Mouse (Mus musculus) ZHBTc4 (cell line): ENCODE results near the gene Dnaaf2.
A peak's percentile ranks its signal among the peaks of the same experiment; 100 is the strongest.
"Not testable (repeated sequence)": the region's sequence is repeated elsewhere in the genome, so short reads cannot be mapped to it uniquely, and the experiment has no call there.

Experiments
- DNase-seq: peaks from one replicate; pipeline ENCODE4 v3.0.0-alpha.2; 2011; ENCODE audit warnings: low read depth, low spot score

Gene Dnaaf2

DNA sequence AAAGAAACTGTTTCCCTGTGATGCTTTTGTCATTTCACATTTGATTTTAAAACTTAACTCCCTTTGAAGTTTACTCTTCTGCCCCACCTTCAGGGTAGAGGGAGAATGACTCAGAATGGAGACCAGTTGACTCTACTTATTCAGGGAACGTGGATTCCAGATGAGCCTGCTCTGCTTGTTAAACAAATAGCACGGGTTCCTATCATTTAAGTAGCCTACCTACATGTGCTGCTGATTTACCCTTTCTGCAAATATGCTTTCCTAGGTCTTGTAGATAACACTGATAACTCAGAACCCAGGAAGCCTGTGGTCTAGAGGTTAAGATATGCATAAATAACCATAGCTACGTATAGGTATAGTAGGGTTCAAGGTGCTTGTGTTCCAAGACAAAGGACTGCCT, 33.3 kb downstream of the Dnaaf2 start:
- DNase-seq, result peak; percentile 73

DNA sequence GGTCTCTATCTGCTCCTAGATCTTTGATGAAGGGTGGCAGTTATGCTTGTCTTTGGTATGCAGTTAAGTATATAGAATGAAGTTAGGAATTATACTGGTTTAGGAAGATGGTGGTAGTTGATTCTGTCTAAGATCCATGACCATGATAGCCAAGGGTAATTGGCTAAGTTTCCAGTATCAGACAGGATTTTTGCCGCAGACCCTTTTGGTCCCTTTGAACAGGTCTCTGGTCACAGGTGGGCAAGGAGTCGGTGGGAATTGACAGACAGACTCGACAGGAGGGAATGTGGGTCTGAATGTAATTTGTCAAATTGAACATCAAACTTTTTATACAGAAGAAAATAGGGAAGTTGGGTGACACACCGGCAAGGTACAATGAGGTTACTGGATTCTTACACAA, 34.6 kb downstream of the Dnaaf2 start:
- DNase-seq, result not testable (repeated sequence)

DNA sequence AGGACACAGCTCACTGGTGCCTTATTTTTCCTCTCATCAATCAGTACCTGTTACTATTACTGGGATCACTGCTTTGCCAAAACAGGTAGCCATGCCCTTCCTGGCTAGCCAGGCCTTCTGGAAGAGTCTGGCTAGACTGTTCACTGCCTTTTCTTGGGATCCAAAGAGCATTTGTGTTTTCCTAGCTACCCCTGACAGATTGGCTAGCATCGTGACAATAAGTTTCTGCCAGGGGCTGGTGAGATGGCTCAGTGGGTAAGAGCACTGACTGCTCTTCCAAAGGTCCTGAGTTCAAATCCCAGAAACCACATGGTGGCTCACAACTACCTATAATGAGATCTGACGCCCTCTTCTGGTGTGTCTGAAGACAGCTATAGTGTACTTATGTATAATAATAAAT, 37.6 kb downstream of the Dnaaf2 start:
- DNase-seq, result not testable (repeated sequence)

DNA sequence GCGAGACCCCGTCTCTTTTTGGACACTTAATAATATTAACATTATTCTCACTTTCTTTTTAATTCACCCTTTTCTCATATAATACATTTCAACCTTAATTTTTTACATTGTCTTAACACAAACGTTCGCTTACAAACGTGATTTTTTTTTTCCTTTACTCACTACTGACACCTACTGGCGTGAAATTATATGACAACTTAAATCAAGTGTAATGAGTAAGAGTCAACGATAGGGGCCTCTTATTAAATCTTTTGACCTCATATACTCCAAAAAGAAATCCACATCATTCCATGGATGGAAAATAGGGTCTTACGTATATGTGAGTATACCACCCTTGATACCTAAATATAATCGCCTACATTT, 38.7 kb downstream of the Dnaaf2 start:
- DNase-seq, result peak; percentile 84

DNA sequence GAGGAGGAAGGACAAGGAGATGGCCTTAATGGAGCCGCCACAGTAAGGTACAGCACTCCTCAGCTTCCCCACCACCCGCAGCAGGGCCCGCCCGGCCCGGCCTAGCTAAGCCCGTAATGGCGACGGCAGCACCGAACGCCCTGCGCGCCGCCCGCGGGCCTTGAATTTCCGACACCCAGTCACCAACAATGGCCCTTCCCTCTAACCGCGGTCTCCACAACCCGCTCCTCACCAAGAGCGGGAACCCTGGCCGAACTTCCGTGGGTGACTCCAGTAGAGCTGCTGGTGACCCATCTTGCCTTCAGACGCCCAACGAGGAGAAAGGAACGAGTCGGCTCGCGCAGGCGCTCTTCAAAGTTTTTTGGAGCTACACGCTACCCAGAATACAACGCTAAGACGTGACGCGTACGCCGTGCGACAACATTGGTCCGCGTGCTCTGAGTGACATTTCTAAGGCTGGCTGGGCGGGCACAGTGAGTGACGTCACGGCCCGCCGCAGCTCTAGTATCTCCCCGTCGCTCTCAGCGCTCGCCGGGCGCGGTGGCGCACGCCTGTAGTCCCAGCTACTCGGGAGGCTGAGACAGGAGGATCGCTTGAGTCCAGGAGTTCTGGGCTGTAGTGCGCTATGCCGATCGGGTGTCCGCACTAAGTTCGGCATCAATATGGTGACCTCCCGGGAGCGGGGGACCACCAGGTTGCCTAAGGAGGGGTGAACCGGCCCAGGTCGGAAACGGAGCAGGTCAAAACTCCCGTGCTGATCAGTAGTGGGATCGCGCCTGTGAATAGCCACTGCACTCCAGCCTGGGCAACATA, 39.3 kb downstream of the Dnaaf2 start, which contains the start of gene Rps29:
TSS of gene Rps29 (minus strand) at position 422 of the 813 bp plus-strand sequence.
- peak; percentile 100 for DNase-seq

DNA sequence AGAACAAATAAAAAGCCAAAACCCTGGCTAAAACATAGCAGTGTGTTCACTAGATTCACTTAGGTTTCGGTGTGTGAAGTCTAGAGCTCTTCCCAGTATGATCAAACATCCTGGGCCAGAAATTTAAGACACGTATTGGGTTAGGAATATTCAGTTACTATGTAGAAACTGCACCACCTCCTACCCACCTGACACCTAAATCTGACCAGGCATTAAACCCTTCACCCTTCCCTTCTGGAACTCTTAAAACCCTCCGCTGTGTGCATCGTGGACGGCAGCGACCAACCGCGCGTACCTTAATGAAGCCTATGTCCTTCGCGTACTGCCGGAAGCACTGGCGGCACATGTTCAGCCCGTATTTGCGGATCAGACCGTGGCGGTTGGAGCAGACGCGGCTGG, 39.9 kb downstream of the Dnaaf2 start:
- DNase-seq, result peak; percentile 31

DNA sequence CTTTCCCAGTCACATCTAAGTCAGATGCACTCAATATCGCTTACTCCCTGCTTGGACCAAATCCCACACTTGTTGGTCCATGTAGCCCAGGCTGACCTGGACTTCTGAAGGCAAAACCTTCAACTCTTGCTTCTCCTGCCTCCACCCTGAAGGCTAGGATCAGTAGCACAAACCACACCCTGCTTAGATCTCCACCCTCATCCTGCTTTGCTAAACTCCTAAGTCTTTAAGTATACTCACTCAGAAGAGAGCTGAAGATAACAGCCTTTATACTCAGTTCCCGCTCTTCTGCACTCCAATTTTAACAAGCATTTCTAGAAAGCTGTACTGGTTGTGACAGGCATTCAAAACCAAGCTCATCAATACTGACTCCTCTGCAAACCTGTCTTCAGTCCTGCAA, 41.1 kb downstream of the Dnaaf2 start:
- peak; percentile 51 for DNase-seq

DNA sequence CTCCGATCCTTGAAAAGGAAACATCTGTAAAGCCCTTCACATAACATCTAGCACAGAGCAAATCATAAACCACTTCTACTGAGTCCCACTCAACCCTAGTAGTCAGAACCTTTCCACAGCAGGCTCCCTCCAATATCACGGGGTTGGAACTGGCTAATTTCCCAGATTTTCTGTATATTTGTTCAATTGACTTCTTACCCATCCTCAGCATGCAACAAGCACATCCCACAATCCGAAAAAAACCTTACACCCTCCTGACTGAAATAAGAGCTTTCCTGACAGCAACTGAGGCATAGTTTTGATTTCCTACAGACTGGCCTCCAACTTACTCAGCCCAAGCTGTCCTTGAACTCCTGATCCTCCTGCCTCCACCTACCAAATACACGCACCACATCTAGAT, 41.8 kb downstream of the Dnaaf2 start:
- DNase-seq, result peak; percentile 24

DNA sequence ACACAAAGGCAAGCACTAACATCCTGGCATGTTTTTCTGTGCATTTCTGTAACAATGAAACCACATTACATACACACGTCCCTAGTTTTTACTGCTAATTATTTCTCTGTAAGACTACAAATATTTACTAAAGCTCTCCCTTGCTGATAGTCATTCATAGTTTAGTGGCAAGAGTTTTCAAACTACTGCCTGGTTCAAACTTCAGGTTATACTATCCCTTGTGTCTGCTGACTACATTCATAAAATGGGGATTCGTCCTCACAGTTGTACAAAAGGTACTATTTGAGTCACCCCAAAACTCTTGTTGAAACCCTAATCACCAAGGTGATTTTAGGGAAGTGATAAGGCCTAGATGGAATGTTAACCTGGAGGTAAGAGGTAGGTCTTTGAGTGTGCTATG, 42.3 kb downstream of the Dnaaf2 start:
- no peak for DNase-seq

DNA sequence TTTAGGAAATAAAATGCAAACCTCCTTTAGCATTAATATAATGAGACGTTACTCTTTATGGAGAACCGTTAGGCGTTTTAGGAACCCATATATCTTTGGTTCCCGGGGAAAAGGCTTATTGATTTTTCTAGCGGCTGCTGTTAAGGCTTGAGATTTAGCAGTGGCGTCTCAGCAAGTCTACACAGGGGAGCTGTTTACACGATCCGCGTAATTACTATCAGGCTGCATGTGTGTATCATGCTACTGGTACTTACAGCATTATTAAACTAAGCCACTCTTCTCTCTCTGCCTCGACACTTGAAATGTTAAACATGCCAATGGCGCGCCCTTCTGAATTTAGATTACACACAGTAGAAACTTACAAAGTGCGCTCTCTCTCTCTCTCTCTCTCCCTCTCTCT, 48.2 kb downstream of the Dnaaf2 start:
- no peak for DNase-seq

DNA sequence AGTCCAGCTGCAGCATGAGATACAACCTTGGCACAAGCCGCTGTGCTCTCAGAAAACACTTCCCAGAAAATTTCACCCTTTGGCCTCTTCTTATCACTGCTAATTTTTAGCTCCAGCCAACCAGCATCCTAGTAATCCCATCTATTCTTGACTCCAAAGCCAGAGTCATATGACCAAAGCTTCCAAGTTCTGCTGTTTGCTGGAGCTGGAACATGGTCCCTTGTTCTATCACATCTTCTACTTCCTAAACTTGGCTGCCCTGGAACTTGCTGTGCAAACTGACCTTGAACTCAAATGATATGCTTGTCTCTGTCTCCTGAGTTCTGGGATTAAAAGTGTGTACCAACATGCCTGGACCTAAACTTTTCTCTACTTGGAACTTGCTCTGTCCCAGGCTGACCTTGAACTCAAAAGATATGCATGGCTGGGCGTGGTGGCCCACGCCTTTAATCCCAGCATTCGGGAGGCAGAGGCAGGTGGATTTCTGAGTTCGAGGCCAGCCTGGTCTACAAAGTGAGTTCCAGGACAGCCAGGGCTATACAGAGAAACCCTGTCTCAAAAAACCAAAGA, 51.0 kb downstream of the Dnaaf2 start:
- peak; percentile 53 for DNase-seq

DNA sequence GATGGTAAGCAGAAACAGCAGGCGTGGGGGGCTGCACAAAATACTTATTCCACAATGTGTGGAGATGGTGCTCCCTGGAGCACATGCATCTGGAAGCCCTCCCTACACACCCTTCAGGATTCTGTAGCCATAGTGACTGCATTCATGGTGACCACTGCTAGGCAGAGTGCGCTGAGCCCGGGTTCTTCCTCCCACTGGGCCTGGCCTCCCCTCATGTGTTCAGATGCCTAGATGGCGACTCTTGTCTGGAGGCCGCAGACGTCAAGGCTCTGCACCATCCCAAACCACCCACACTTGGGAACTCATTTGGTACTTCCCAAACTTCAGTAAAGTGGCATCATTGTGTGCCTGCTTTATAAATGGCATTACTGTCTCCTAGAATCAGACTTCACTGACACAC, 54.8 kb downstream of the Dnaaf2 start:
- no peak for DNase-seq

DNA sequence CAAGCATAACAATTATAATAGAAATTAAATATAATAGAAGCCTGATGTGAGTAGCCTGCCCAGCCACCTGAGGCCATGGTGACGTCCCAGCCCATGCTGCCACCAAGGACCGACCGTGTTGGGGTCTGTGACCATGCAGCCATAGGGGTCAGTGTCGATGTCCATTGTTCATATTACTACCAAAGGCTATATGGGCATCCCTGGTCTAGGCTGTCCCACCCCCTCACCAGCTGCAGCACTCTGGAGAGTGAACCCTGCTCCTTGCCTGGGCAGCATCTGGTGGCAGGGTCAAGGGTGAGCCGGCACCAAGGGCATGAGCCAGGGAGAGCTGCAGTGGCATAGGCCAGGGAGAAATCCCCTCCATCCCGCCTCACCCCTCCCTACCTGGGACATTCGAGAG, 58.4 kb downstream of the Dnaaf2 start:
- DNase-seq, result no peak

DNA sequence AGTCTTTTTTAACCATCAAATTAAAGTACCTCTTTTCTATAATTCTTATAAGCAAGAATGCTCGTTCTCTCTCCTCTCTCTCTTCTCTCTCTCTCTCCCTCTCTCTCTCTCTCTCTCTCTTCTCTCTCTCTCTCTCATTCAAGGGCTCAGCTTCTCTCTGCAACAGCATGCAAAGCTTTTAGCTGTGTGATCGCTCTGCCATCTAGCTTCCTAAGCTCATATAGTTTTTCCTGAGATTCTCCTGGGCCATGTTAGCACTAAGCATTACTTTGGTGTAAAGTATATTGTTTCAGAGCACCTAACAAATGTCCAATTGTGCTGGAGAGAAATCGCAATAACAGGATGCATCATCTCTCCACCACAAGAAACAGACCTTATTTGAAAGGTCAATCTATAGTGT, 59.0 kb downstream of the Dnaaf2 start:
- DNase-seq, result no peak
